12 mouse cellular contexts compared by ENCODE assay signal in the genomic region with DNA sequence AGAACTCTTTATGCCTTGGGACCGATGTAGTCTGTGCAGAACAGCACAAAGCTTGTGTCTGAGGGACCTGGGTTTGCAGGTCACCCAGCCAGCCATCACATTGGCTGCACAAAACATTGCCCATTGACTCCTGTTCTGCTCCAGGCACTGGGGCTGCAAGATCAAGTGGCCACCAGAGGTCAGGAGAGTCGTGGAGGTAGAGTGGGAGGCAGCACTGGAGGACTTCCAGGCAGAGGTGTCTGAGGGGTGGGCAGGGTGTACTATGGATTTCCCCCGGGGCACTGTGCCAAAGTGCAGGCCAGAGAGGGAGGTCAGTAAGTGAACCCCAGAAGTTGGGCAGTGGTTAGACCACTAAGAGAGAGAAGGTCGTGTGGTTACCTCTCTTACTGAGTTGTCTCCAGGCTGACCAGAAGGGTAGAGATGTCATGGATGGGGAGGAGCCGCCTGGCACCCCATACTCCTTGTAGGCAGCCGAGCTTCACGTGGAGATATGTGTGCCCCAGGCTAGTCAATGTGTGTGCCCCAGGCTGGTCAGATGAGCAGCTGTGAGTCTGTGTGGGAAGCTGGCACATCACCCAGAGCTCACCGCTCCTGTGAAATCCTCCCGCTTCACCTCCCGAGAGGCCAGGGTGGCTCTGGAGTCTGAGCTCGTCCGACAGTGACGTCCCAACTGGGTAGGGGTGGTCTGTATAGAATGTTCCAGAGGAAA. TPM values are rescaled to one million over a fixed set of nuclear protein-coding genes. Genes with fewer than 3 reads are reported as not detected.
DNase-seq lines count a peak whose midpoint lies in the region; ATAC-seq and TF ChIP-seq lines count a peak whose summit lies in the region.
"Had no signal": no experiment of that assay in that cellular context is flagged by ENCODE, and none has a peak within 500 bp of the region (broad histone marks: within the 10 kb centered on the region; RNA-seq: fewer than 3 reads in every experiment).

No protein-coding gene starts in this region.

- TF ChIP-seq CTCF in liver, embryonic 14.5 days (IDR thresholded peaks at IDR 0.05; ENCODE audit: low read depth) = peak; percentile 74
- TF ChIP-seq CTCF in ES-Bruce4 (IDR thresholded peaks at IDR 0.05; ENCODE audit: low read depth, low read length) = peak; percentile 69

- H3K9me3 ChIP-seq in liver, embryonic 14.5 days (ENCODE audit: control insufficient read depth, low read length) = no peaks in the 10 kb centered on the region
- H3K9me3 ChIP-seq in liver, embryonic 12.5 days (replicated peaks) = no peaks in the 10 kb centered on the region
- H3K9me3 ChIP-seq in ES-Bruce4 (replicated peaks; ENCODE audit: control insufficient read depth, insufficient read depth, low read length, poor library complexity, severe bottlenecking) = no peaks in the 10 kb centered on the region
- H3K9me3 ChIP-seq in heart, embryonic 10.5 days = no peaks in the 10 kb centered on the region
- H3K9me3 ChIP-seq: liver, embryonic 15.5 days had no signal

- H3K27me3 ChIP-seq in liver, embryonic 14.5 days (ENCODE audit: control insufficient read depth, insufficient read depth, low read length) = no peaks in the 10 kb centered on the region
- H3K27me3 ChIP-seq in liver, embryonic 12.5 days (replicated peaks) = 0 out of 2 replicates have a peak, but pooled peaks cover 3% of the 10 kb centered on the region
- no peaks in the 10 kb centered on the region for H3K27me3 ChIP-seq in ES-Bruce4 (ENCODE audit: control insufficient read depth, insufficient read depth, low read length, poor library complexity, severe bottlenecking)
- no peaks in the 10 kb centered on the region for H3K27me3 ChIP-seq in heart, embryonic 10.5 days (ENCODE audit: insufficient read depth, poor library complexity, severe bottlenecking)
- H3K27me3 ChIP-seq: liver, embryonic 15.5 days had no signal

- H3K4me3 ChIP-seq in liver, embryonic 14.5 days (ENCODE audit: insufficient read depth in 1 of 2, low read depth in 2 of 2, low read length in 2 of 2) = no peak overlapping the region
- no peak overlapping the region for H3K4me3 ChIP-seq in liver, embryonic 12.5 days
- H3K4me3 ChIP-seq in ES-Bruce4 (ENCODE audit: low read depth, low read length) = no peak overlapping the region
- no peak overlapping the region for H3K4me3 ChIP-seq in heart, embryonic 10.5 days
- H3K4me3 ChIP-seq: liver, embryonic 15.5 days had no signal

- WGBS in liver, embryonic 14.5 days (ENCODE audit: insufficient replicate concordance) = 59% methylated on average over 13 of the region's 13 CpGs
- WGBS in liver, embryonic 12.5 days (ENCODE audit: insufficient replicate concordance) = 63% methylated on average over 13 of the region's 13 CpGs
- whole genome bisulfite sequencing in heart, embryonic 10.5 days = 75% methylated on average over 13 of the region's 13 CpGs

- no peak for TF ChIP-seq EP300 in liver, embryonic 14.5 days (IDR thresholded peaks at IDR 0.05; ENCODE audit: low read depth)
- TF ChIP-seq EP300 in ES-Bruce4 (IDR thresholded peaks at IDR 0.05; ENCODE audit: insufficient read depth, low read depth, low read length) = no peak

- no peak overlapping the region for H3K27ac ChIP-seq in liver, embryonic 14.5 days
- H3K27ac ChIP-seq in liver, embryonic 12.5 days = no peak overlapping the region
- no peak overlapping the region for H3K27ac ChIP-seq in ES-Bruce4 (ENCODE audit: insufficient read depth, low read length)
- H3K27ac ChIP-seq in heart, embryonic 10.5 days = no peak overlapping the region
- H3K27ac ChIP-seq: liver, embryonic 15.5 days had no signal

- TF ChIP-seq POLR2A in ES-Bruce4 (IDR thresholded peaks at IDR 0.05; ENCODE audit: insufficient read depth, low read length) = no peak

- no peak overlapping the region for H3K4me2 ChIP-seq in liver, embryonic 14.5 days (ENCODE audit: low read depth)
- H3K4me2 ChIP-seq in liver, embryonic 12.5 days = no peak overlapping the region
- H3K4me2 ChIP-seq: heart, embryonic 11.5 days; liver, embryonic 15.5 days had no signal

- no peaks in the 10 kb centered on the region for H3K4me1 ChIP-seq in liver, embryonic 14.5 days (replicated peaks; ENCODE audit: control insufficient read depth in 2 of 2, insufficient read depth in 2 of 2, low read length in 1 of 2)
- no peaks in the 10 kb centered on the region for H3K4me1 ChIP-seq in liver, embryonic 12.5 days
- H3K4me1 ChIP-seq in ES-Bruce4 (ENCODE audit: control insufficient read depth, insufficient read depth, low read length) = peaks cover 6% of the 10 kb centered on the region
- peaks cover 23% of the 10 kb centered on the region for H3K4me1 ChIP-seq in heart, embryonic 10.5 days
- H3K4me1 ChIP-seq: liver, embryonic 15.5 days had no signal

- H3K36me3 ChIP-seq in liver, embryonic 14.5 days (replicated peaks; ENCODE audit: control insufficient read depth, insufficient read depth, low read depth) = no peaks in the 10 kb centered on the region
- no peaks in the 10 kb centered on the region for H3K36me3 ChIP-seq in liver, embryonic 12.5 days
- H3K36me3 ChIP-seq in ES-Bruce4 (ENCODE audit: control insufficient read depth, insufficient read depth, low read length, poor library complexity, severe bottlenecking) = no peaks in the 10 kb centered on the region
- H3K36me3 ChIP-seq in heart, embryonic 10.5 days = no peaks in the 10 kb centered on the region; the same call in 1 of the 2 replicates
- H3K36me3 ChIP-seq: liver, embryonic 15.5 days had no signal

- DNase-seq in cerebellum, adult 11 months = peak; percentile 56
- no peak for DNase-seq in cerebellum, postnatal 4 days (ENCODE audit: low spot score in 2 of 2)
- no peak for DNase-seq in liver, embryonic 14.5 days (ENCODE audit: low read depth in 3 of 3, low spot score in 3 of 3)
- peak; percentile 53 to 64 for DNase-seq in cerebellum, postnatal 25 days
- no peak for DNase-seq in heart, embryonic 10.5 days (ENCODE audit: low spot score)
- no peak for DNase-seq in c-Kit-positive CD71-positive TER-119-positive erythroid progenitor cells, embryonic 14.5 days (ENCODE audit: low spot score)

- H3K9ac ChIP-seq in liver, embryonic 14.5 days (replicated peaks) = no peak overlapping the region
- no peak overlapping the region for H3K9ac ChIP-seq in liver, embryonic 12.5 days
- H3K9ac ChIP-seq in ES-Bruce4 (ENCODE audit: low read depth, poor library complexity, severe bottlenecking) = no peak overlapping the region
- H3K9ac ChIP-seq: liver, embryonic 15.5 days had no signal

- no peak for ATAC-seq in liver, embryonic 14.5 days (ENCODE audit: insufficient read depth)
- no peak for ATAC-seq in liver, embryonic 12.5 days
- ATAC-seq: inflammation-experienced regulatory T-cells, adult 6 months; midbrain, embryonic 16.5 days had no signal

RNA-seq across cellular contexts. Expression of a gene that starts 37.0 kb away (rescaled TPM):
- polyA plus RNA-seq in liver, embryonic 14.5 days (2012; rRNA removed) = 4.4 and 5.8 TPM in 2 replicates
- 3.9 and 4.1 TPM in 2 replicates for polyA plus RNA-seq in liver, embryonic 14.5 days (2014; fragmentation: Nextera tagmentation; extraction: Ambion mirVana)
- 4.4 and 5.2 TPM in 2 replicates for polyA plus RNA-seq in liver, embryonic 12.5 days (2016; fragmentation: Nextera tagmentation; extraction: Ambion mirVana)
- polyA plus RNA-seq in ES-Bruce4 (2011; ENCODE audit: insufficient read depth, insufficient read length, low read depth, missing spikeins) = not detected in 2 replicates
- polyA plus RNA-seq in heart, embryonic 10.5 days (2016; fragmentation: Nextera tagmentation; extraction: Ambion mirVana) = 0.07 and 1.0 TPM in 2 replicates
- polyA plus RNA-seq: heart, embryonic 11.5 days; inflammation-experienced regulatory T-cells, adult 6 months; midbrain, embryonic 16.5 days had no signal

RNA-seq across cellular contexts. Expression of a gene that starts 48.2 kb away (rescaled TPM):
- polyA plus RNA-seq in liver, embryonic 14.5 days (2012; rRNA removed) = 29.9 and 43.2 TPM in 2 replicates
- polyA plus RNA-seq in liver, embryonic 14.5 days (2014; fragmentation: Nextera tagmentation; extraction: Ambion mirVana) = 70.8 and 81.6 TPM in 2 replicates
- 57.0 and 62.6 TPM in 2 replicates for polyA plus RNA-seq in liver, embryonic 12.5 days (2016; fragmentation: Nextera tagmentation; extraction: Ambion mirVana)
- polyA plus RNA-seq in ES-Bruce4 (2011; ENCODE audit: insufficient read depth, insufficient read length, low read depth, missing spikeins) = 0.24 TPM in 1 of 2 replicates, not detected in the other
- 3.4 and 12.1 TPM in 2 replicates for polyA plus RNA-seq in heart, embryonic 10.5 days (2016; fragmentation: Nextera tagmentation; extraction: Ambion mirVana)
- polyA plus RNA-seq: inflammation-experienced regulatory T-cells, adult 6 months had no signal

Comparison
In these comparisons a context has a peak if more than half of its experiments do, and no peak if none do; other contexts are left out.
1. DNase-seq: peak in cerebellum, adult 11 months (single experiment) and cerebellum, postnatal 25 days (2 of 2); none in cerebellum, postnatal 4 days (0 of 2), liver, embryonic 14.5 days (0 of 3), heart, embryonic 10.5 days (single experiment) and c-Kit-positive CD71-positive TER-119-positive erythroid progenitor cells, embryonic 14.5 days (single experiment).